ENCODE assay signal across 8 mouse cellular contexts in genomic region chrX:142305869-142306581, GRCm38 (mm10). TPM values are rescaled to one million over a fixed set of nuclear protein-coding genes. Genes with fewer than 3 reads are reported as not detected.
A peak's percentile ranks its signal among the peaks of the same experiment; 100 is the strongest.
DNase-seq lines count a peak whose midpoint lies in the region; ATAC-seq and TF ChIP-seq lines count a peak whose summit lies in the region.

Gene Kcne1l, minus strand, starts transcription at chrX:142306294.

- no peak within 1 kb of the TSS for H3K4me3 ChIP-seq in layer of hippocampus, adult 2 months
- peak within 1 kb of the TSS; percentile 53 for H3K4me3 ChIP-seq in embryonic facial prominence, embryonic 10.5 days
- H3K4me3 ChIP-seq in hindbrain, embryonic 14.5 days (replicated peaks; ENCODE audit: low read length): peak within 1 kb of the TSS; percentile 16
- H3K4me3 ChIP-seq in midbrain, embryonic 12.5 days: peak within 1 kb of the TSS; percentile 25

- no peaks in the 10 kb centered on the region for H3K9me3 ChIP-seq in embryonic facial prominence, embryonic 10.5 days
- H3K9me3 ChIP-seq in hindbrain, embryonic 14.5 days (ENCODE audit: control insufficient read depth, low read length): no peaks in the 10 kb centered on the region
- H3K9me3 ChIP-seq in midbrain, embryonic 12.5 days: no peaks in the 10 kb centered on the region

- 0 out of 2 replicates have a peak within 1 kb of the TSS, but pooled peaks have one; percentile 55 for H3K27ac ChIP-seq in layer of hippocampus, adult 2 months
- H3K27ac ChIP-seq in embryonic facial prominence, embryonic 10.5 days (replicated peaks): peak within 1 kb of the TSS; percentile 48
- peak within 1 kb of the TSS; percentile 58 for H3K27ac ChIP-seq in hindbrain, embryonic 14.5 days
- no peak within 1 kb of the TSS for H3K27ac ChIP-seq in midbrain, embryonic 12.5 days (replicated peaks)

- H3K4me2 ChIP-seq in hindbrain, embryonic 14.5 days (replicated peaks): peak within 1 kb of the TSS; percentile 50
- H3K4me2 ChIP-seq in midbrain, embryonic 12.5 days (replicated peaks): peak within 1 kb of the TSS; percentile 50

- H3K36me3 ChIP-seq in embryonic facial prominence, embryonic 10.5 days (replicated peaks): no peaks in the 10 kb centered on the region
- H3K36me3 ChIP-seq in hindbrain, embryonic 14.5 days (replicated peaks; ENCODE audit: control insufficient read depth, insufficient read depth): no peaks in the 10 kb centered on the region
- H3K36me3 ChIP-seq in midbrain, embryonic 12.5 days: no peaks in the 10 kb centered on the region

- WGBS in embryonic facial prominence, embryonic 10.5 days: 27% methylated on average over 32 of the region's 33 CpGs
- WGBS in hindbrain, embryonic 14.5 days: 31% methylated on average over 26 of the region's 33 CpGs
- 32% methylated on average over 27 of the region's 33 CpGs for WGBS in midbrain, embryonic 12.5 days

- peaks cover 13% of the 10 kb centered on the region; the same call in 1 of the 2 replicates for H3K4me1 ChIP-seq in embryonic facial prominence, embryonic 10.5 days
- H3K4me1 ChIP-seq in hindbrain, embryonic 14.5 days (replicated peaks; ENCODE audit: control insufficient read depth, insufficient read depth, low read length): 0 out of 2 replicates have a peak, but pooled peaks cover 14% of the 10 kb centered on the region
- peaks cover 10% of the 10 kb centered on the region; the same call in 1 of the 2 replicates for H3K4me1 ChIP-seq in midbrain, embryonic 12.5 days

- DNase-seq in layer of hippocampus, adult 2 months (ENCODE audit: low spot score in 2 of 2): no peak
- DNase-seq in layer of hippocampus, postnatal 25 days (ENCODE audit: extremely low spot score in 1 of 2, low spot score in 1 of 2): no peak
- peak; percentile 71 for DNase-seq in embryonic facial prominence, embryonic 10.5 days (ENCODE audit: low spot score)
- DNase-seq in hindbrain, embryonic 14.5 days (ENCODE audit: low spot score): peak; percentile 24
- no peak for DNase-seq in thymus, postnatal 0 days (ENCODE audit: low spot score)
- no peak for DNase-seq in urinary bladder, postnatal 4 days (ENCODE audit: low spot score in 2 of 2)

- peak; percentile 79 for ATAC-seq in hindbrain, embryonic 14.5 days (ENCODE audit: low FRiP score)
- peak; percentile 81 for ATAC-seq in midbrain, embryonic 12.5 days (ENCODE audit: low FRiP score, low read depth)
- no peak for ATAC-seq in monocyte, adult 5-6 weeks (replicated peaks; ENCODE audit: insufficient number of reproducible peaks, low FRiP score, low TSS enrichment, poor library complexity, severe bottlenecking)

- peak within 1 kb of the TSS; percentile 34; the same call in 1 of the 2 replicates for H3K9ac ChIP-seq in hindbrain, embryonic 14.5 days
- no peak within 1 kb of the TSS; the same call in 1 of the 2 replicates for H3K9ac ChIP-seq in midbrain, embryonic 12.5 days (replicated peaks)

- H3K27me3 ChIP-seq in embryonic facial prominence, embryonic 10.5 days (replicated peaks; ENCODE audit: low read depth, poor library complexity, severe bottlenecking): peaks cover 99% of the 10 kb centered on the region
- peaks cover 21% of the 10 kb centered on the region for H3K27me3 ChIP-seq in hindbrain, embryonic 14.5 days (ENCODE audit: control insufficient read depth, insufficient read depth, low read length)
- peaks cover 57% of the 10 kb centered on the region for H3K27me3 ChIP-seq in midbrain, embryonic 12.5 days

- no peak for TF ChIP-seq CTCF in layer of hippocampus, adult 2 months (conservative IDR thresholded peaks at IDR 0.05)

RNA-seq across cellular contexts. Expression of gene Kcne1l, which starts in this region (rescaled TPM):
- 1 to 10 TPM; 3.4 to 3.9 TPM for total RNA-seq in layer of hippocampus, adult 2 months (2021)
- total RNA-seq in layer of hippocampus, postnatal 25 days (2021): 1 to 10 TPM; 4.8 to 5.4 TPM
- 14.8 and 15.3 TPM in 2 replicates for polyA plus RNA-seq in embryonic facial prominence, embryonic 10.5 days (2016; fragmentation: Nextera tagmentation; extraction: Ambion mirVana)
- polyA plus RNA-seq in hindbrain, embryonic 14.5 days (2014; fragmentation: Nextera tagmentation; extraction: Ambion mirVana): 33.0 and 33.8 TPM in 2 replicates
- polyA plus RNA-seq in midbrain, embryonic 12.5 days (2016; fragmentation: Nextera tagmentation; extraction: Ambion mirVana): 13.4 and 18.4 TPM in 2 replicates
- polyA plus RNA-seq in thymus, postnatal 0 days (2015; fragmentation: Nextera tagmentation; extraction: Ambion mirVana): 0.74 and 0.84 TPM in 2 replicates
- not detected in 3 replicates for total RNA-seq in monocyte, adult 5-6 weeks (2017)

Comparison
In these comparisons a context has a peak if more than half of its experiments do, and no peak if none do; other contexts are left out.
1. DNase-seq: peak in embryonic facial prominence, embryonic 10.5 days (single experiment) and hindbrain, embryonic 14.5 days (single experiment); none in layer of hippocampus, adult 2 months (0 of 2), layer of hippocampus, postnatal 25 days (0 of 2), thymus, postnatal 0 days (single experiment) and urinary bladder, postnatal 4 days (0 of 2).